Mouse (Mus musculus) heart, adult 2 months (tissue): ENCODE results near the gene Sphk1.

ENCODE experiments used
- CTCF ChIP-seq: fragments of 200-600 bp; IDR thresholded peaks from 2 replicates; pipeline ENCODE4 v1.8.1; 2022; ENCODE audit warnings: antibody characterized with exemption, mild to moderate bottlenecking, moderate library complexity
- EP300 ChIP-seq: fragments of 200-500 bp; IDR thresholded peaks from 2 replicates; pipeline ENCODE4 v1.6.1; 2011; ENCODE audit warnings: low read depth, low read length, control low read depth; ENCODE audit not compliant: insufficient read depth
- POLR2A ChIP-seq: fragments of 200-500 bp; IDR thresholded peaks from 2 replicates; pipeline ENCODE4 v1.6.1; 2011; ENCODE audit warnings: mild to moderate bottlenecking, low read depth, low read length, control low read depth; ENCODE audit not compliant: insufficient read depth

DNA sequence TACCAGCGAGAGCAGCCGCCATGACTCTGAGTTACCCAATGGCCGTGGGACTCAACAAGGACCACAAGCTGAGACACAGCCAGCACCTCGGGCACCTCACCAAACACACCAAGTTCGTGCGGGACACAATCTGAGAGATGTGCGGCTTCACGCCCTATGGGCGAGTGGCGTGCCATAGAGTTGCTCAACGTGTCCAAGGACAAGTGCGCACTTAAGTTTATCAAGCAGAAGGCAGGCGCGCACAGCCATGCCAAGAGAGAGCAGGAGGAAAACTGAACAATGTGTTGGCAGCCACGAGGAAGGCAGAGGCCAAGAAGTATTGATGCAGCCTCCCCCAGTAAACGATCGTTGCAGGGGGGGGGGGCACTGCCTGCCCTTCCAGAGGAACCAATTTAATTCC lies 26.2 kb upstream of the Sphk1 start:
- TF ChIP-seq CTCF, result no peak
- no peak for TF ChIP-seq POLR2A
- peak; percentile 62; the same call in 1 of the 2 replicates for TF ChIP-seq EP300
